Mouse (Mus musculus): Measurements from ENCODE around the gene Coa7.

The Coa7 gene

DNA sequence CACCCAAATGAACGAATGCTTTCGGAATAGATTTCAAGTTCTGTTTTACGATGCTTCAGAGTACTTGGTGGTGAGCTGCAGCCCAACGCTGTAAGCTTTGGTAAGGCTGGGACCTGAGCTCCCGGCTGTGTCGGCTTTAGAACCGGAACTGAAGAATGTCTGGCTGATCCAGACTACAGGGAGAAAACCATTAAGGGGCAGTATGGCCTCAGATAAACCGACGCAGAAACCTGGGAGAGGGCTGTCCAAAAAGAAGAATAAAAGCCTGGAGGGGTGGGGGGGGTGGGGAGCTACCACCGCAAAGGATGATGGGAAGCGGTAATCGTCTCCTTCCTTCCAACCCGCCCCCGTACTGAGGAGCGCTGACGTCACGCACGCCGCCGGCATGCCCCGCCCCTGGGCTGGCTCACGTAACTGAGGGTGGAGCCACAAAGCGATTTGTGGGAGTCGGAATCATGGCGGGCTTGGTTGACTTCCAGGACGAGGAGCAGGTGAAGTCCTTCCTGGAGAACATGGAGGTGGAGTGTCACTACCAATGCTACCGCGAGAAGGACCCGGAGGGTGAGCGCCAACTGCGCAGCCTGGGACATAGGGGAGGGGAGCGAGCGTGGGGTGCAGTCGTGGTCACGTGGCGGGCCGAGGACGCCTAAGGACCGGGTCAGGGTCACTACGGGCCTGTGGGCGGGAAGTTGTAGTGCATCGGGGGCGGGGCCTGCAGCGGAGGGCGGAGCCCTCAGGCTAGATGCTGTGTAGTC is at the start of gene Coa7:
Coa7 (plus strand) TSS at position 411 of the 755 bp plus-strand sequence.
- DNase-seq (ENCODE audit: low spot score), result peak; percentile 96

DNA sequence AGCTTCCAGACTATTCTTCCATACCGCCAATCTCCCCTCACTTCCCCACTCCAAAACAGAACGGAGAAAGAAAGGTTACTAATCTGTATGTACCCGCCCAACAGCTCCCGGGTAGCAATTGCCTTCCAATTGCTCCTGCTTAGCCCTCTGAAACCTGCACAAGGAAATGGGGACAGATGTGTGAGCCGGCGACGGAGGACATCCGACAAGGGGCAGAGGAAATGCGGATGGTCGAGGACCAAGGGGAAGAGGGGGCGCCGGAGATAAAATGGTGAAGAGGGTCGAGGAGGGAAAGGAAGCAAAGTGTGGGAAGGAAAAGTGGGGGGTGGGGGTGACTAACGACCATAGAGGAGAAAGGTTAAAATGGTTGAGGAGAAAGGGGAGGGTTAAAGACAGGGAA is 27.7 kb upstream of the Coa7 start:
- DNase-seq (ENCODE audit: low spot score), result no peak

DNA sequence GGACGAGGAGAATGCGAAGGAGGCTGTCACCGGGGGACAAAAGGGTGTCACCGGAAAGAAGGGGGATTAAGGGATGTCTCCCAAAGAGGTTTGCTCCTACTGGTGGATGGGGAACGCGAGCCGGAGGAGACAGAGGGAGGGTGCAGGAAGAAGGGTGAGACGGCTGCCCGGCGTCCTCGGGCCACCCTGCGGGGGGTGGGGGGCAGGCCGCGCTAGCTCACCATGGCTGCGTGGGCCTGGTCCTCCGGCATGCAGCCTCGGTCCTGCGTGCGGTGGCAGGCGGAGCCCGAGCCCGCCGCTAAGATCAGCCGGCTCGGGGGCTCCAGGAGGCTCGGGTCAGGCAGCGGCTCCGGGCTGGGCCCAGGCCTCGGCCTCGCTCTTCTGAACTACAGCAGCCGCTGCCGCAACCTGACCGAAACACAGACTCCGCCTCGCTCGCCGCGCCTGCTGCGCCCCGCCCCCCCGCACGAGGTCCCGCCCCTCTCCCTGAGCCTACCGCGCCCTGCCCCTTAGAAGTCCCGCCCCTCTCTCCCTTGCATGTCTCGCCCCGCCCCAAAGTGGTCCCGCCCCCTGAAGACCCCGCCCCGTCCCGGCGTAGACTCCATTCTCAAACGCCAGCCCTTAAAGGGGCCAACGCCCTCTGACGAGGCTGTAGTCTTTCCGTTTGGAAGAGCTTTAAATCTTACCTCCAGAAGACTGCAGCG is 27.1 kb upstream of the Coa7 start, which contains the start of gene Zyg11b:
Zyg11b (minus strand) TSS at position 427 of the 704 bp plus-strand sequence.
- peak; percentile 92 for DNase-seq (ENCODE audit: low spot score)

DNA sequence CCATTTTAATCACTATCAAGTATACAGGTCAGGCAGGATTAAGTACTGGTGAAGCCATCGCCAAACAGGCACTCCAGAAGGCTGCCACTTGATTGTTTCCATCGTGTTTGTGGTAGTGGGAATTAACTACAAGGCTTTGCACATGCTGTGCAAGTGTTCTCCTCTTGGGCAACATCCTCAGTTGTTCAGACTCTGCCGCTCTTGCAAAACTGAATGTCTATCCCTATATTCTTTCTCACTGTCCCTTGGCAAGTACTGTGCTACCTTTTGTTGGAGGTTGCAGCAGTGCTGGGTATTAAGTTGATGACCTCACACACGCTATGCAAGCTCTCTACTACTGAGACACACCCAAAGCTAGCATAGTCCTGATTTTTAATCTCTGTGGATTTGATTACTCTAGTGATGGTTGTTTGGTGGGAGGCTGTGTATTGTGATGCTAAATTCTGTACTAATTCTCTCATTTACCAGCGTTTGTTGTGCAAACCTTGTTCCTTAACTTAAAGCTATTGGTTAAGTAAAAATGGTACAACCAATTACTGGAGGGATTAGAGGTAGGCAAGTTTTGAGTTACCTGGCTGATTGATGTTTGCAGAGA is 25.5 kb upstream of the Coa7 start:
- no peak for DNase-seq (ENCODE audit: low spot score)

DNA sequence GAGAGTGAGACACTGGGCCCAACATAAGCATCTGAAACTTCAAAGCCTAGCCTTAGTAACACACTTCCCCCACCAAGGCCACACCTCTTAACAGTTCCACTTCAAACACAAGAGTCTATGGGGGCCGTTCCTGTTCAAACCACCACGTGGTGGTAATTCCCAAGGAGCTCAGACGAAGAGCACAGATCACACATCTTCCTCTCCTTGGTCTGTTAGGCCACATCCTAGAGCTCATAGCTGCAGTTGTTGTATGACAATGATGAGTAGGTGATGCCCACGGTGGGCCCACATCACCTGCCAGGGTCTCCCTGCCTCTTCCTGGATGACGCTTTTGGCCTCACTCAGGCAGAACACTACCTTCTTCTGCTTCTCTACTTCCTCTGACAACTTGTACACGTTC is 17.2 kb upstream of the Coa7 start:
- DNase-seq (ENCODE audit: low spot score), result no peak

DNA sequence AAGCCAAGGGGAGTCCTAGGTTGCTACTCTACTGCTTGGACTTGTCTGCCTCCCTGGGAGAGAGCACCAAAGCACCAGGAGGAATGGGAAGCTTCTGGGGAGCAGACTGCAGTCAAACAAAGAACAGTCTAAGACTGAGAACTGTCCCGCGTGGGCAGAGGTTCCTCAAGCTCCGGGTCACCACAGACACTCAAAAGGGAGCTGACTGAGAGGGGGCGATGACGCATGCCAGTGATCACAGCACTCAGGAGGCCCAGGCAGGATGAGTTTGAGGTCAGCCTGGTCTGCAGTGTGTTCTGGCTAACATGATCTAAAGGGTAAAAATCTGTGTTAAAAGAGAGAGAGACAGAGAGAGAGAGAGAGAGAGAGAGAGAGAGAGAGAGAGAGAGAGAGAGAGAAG is 13.9 kb upstream of the Coa7 start:
- DNase-seq (ENCODE audit: low spot score), result no peak

DNA sequence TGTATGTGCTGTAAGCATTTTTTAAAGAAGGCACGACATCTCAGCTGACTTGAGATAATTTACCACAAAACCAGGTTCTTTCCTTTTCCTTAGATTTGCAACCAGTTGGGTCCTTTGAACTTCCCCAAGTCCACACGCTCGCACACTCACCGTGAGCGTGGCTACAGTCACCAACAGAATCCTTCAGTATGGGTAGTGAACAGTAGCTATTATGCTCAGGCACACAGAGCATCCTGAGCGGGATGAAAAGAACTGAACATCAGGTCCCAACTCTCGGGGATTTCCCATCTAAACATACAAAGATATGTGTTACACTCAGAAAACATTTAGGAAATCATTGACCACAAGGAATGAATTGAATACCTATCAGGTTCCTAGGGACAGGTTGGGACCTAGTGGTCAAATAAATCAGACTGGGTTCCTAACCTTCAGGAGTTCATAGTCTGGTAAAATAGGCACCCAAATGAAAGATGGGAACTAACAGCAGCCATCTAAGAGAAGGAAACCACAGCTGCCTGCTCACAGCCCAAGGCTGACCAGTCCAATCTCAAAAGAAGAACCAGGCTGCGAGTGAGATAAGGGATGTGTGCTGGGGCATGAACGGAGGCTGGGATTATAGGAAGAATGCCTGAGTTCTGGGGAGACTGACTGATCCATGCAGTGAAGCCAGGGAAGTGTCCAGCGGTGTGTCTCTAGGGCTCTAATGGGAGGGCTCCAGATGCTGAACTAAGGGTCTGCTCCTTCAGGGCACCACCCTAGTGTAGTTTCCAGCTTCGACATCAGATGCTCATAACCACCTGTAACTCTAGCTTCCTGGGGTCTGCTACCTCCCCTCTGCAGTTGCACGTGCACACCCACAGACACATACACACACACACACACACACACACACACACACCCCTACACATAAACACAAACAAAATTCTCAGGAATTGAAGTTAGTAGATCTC is 10.0 kb upstream of the Coa7 start:
- DNase-seq (ENCODE audit: low spot score), result no peak

DNA sequence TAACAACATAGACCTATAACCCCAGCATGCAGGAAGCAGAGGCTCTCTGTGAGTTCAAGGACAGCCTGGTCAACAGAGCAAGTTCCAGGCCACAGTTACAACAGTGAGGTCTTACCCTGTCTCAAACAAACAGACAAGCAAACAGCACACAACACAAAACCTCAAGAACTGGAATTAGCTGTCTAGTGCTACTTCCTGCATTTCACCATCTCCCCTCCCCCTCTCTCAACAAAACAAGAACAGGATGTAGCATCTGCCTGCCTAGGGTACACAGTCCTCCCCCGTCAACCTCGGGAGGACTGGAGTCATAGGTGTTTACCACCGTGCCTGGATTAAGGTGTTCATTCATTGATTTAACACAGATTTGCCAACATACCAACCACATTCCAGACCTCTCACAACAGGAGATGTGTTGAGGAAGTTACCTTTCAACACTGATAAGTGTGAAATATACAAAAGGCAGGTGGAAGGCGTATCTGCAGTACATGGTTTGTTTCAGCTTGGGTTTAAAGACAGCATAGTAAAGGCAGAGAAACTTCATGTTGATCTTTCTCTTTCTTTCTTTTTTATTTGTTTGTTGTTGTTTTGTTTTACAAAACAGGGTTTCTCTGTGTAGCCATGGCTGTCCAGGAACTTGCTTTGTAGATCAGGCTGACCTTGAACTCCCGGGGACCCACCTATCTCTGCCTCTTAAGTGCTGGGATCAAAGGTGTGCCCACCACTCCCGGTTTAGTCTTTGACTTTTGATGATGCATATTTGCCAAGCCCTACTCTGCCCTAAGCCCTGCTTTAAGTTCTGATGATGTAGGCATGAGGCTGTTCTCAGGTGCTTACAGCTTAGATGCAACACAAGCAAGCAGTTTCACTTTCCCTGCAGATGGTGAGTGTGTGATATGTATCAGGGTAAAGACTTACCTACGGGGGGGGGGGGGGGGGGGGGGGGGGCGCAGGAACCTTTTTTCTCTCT is 9.0 kb upstream of the Coa7 start:
- DNase-seq (ENCODE audit: low spot score), result no peak

DNA sequence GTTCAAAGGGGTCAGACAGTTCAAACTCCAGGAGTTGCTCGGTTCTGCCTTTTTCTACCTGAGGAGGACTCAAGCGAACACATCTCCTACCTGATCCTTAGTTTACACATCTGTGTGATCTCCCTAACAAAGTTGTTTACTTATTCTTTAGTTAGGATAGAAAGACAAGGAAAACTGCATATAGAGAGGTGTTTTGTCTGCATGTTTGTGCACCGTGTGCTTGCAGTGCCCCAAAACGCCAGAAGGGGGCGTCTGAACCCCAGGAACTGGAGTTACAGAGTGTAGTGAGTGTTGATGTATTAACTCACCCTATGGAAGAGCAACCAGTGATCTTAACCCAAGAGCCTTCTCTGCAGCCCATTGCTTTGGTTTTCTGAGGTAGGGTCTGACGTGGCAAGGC is 8.2 kb upstream of the Coa7 start:
- no peak for DNase-seq (ENCODE audit: low spot score)

DNA sequence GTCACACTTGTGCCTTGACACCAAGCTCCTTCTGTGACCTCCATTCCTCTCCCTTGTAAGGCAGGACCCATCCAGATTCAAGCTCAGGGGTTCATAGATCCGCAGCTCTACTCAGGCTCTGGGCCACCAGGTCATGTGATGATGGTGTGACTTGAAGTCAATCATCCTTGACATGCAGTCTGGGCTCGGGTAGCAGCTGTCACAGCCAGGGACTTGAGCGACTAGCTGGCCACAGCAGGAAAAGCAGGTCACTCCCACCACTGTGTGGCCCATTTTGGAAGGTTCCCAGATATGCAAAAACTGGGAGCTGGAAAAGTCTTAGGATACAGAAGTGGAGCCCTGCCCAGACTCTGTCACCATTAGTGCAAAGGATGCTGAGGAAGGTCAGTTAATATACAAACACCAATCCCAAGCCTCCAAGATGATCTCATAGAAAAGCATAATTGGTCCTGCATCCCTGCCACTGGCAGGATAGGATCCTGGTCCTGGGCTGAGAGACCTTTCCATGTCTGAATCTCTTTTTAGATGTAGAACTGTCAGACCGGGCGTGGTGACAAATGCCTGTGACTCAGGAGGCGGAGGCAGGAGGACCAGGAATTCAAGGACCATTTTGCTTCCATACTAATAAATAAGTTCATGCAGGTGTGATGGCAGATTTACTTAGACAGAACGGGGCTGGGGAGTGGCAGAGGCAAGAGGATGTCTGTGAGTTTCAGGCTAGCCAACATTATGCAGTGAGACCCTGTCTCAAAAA is 7.1 kb upstream of the Coa7 start:
- no peak for DNase-seq (ENCODE audit: low spot score)

DNA sequence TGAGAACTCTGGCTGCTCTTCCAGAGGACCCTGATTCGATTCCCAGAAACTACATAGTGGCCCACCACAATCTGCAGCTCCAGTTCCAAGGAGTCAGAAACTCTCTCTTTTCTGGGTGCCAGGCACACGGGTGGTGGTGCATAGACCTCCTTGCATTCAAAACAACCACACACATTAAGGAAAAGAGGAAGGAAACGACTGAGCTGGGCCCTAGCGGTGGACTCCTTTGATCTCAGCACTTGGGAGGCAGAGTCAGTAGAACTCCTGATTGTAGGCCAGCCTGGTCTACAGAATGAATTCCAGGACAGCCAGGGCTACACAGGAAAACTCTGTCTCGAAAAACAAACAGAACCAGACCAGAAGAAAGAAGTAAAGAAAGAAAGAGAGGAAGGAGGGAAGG is 4.4 kb upstream of the Coa7 start:
- DNase-seq (ENCODE audit: low spot score), result no peak

DNA sequence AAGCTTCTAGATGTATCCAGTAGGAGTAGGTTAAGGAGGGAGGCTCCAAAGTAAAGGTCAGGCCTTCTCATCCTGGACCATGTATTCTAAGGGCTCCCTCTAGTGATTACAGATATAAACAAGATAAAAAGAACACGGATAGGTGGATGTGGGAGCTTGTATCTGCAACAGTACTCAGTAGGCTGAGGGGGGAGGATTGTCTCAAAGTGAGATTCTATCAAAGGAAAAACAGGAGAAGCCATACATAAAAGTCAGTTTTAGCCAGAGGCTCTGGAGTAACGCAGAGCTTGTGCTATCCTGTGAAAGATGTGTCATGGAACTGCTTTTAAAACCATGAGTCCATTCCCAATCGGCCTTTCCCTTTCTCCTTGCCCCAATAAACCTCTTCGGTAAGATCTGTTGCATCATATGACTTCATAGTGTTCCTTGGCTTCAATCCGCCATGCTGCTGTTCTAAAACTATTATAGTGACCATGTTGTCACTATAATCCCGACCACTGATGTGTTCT is 815 bp upstream of the Coa7 start:
- DNase-seq (ENCODE audit: low spot score), result no peak

DNA sequence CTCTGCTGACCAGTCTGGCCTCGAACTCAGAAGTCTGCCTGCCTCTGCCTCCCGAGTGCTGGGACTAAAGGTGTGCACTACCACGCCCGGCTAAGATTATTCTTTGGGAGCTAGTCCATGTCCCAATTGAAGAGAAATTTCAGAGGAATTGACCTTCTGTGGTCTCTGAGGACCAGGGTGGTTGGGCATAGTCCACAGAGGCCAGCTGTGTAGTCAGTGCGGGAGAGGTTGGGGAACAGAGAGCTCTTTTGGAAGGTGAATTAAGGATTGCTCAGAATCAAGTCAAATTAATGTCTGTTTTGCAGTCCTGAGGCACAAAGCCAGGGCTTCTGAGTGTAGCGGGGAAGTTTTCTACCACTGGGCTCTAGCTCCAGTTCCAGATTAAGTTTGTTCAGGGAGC is 1.9 kb downstream of the Coa7 start:
- DNase-seq (ENCODE audit: low spot score), result no peak

DNA sequence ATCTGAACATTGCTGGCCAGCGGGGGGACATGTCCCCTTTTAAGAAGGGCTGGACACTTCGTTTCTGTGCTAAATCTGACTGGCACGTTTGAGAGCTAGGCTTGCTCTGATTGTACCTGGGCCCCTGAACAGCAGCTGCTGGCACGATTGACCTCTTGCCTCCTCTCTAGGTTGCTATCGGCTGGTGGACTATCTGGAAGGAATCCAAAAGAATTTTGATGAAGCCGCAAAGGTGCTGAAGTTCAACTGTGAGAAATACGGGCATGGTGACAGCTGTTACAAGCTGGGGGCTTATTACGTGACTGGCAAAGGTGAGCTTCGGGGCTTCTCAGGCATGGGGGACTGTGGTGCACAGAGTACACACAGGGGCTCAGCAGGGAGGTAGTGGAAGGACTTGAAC is 4.1 kb downstream of the Coa7 start:
- DNase-seq (ENCODE audit: low spot score), result no peak

DNA sequence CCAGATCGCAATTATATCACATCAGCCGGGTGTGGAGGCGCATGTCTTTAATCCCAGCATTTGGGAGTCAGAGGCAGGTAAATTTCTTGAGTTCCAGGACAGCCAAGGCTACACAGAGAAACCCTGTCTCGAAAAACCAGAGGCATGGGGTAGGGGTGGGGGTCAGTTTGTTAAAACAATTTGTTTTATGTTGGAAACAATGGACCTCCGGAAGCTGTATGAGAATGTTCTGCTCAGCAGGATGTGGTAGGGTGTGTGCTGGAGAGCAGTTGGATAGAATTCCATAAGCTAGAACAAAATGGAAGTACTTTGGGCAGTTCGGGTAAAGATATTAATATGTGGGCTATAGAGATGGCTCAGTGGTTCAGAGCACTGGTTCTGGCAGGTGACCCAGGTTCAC is 7.5 kb downstream of the Coa7 start:
- no peak for DNase-seq (ENCODE audit: low spot score)

DNA sequence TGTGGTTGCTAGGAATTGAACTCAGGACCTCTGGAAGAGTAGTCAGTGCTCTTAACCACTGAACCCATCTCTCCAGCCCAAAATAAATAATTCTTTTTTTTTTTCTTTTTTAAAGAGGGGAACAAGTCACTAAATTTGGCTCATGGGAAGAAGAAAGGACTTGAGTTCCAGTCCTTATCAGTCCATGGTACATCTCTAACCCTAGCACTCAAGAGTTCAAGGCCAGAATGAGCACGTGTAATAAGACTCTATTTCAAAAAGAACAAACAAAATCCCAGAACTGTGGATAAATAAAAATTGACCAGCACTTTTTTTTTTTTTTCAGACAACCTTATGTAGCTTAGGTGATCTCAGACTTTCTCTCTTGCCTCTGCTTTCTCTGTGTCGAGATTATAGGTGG is 8.8 kb downstream of the Coa7 start:
- DNase-seq (ENCODE audit: low spot score), result no peak

DNA sequence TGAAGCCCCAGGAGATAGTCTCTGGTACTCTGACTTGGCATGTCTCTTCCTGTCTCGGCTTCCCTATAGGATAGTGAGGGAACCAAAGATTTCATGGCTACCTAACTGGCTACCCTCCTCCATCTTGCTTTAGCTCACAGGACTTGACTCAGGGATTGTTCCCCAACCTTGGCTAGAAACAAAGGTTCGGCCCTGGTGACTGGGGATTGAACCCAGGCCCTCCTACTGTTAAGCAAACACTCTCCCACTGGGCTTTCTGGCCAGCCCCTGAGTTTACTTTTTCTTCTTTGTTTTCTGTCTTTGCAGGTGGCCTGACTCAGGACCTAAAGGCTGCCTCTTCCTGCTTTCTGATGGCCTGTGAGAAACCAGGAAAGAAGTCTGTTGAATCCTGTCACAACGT is 9.9 kb downstream of the Coa7 start:
- no peak for DNase-seq (ENCODE audit: low spot score)

DNA sequence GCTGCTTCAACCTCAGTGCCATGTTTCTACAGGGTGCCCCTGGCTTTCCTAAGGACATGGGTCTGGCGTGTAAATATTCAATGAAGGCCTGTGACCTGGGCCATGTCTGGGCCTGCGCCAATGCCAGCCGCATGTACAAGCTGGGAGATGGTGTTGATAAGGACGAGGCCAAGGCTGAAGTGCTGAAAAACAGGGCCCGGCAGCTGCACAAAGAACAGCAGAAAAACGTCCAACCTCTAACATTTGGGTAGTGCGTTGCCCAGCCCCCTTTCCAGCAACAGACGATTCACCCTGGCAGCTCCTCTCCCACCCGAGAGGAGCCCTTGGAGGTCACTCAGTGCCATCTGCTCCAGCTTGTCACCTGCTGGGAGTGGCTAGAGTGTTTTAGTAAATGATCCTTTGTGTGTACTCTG is 10.4 kb downstream of the Coa7 start:
- no peak for DNase-seq (ENCODE audit: low spot score)

DNA sequence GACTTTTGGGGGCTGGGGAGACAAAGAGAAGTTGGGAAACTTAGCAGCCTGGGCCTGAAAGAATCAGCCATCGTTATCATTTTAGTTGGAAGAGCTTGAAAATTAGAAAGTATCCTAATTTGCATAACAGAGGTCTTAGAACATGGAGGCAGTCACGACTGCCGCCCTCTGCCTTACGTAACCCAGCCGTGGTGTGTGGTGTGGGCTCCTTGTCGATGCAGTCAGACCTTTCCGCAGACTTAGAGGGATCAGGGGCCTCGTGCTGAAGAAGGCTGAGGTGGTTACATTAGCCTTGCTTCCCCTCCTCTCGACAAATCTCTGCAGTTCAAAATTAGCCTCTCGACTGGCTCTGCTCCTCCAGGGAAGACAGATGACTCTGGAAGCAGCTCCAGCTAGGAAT is 10.9 kb downstream of the Coa7 start:
- no peak for DNase-seq (ENCODE audit: low spot score)

DNA sequence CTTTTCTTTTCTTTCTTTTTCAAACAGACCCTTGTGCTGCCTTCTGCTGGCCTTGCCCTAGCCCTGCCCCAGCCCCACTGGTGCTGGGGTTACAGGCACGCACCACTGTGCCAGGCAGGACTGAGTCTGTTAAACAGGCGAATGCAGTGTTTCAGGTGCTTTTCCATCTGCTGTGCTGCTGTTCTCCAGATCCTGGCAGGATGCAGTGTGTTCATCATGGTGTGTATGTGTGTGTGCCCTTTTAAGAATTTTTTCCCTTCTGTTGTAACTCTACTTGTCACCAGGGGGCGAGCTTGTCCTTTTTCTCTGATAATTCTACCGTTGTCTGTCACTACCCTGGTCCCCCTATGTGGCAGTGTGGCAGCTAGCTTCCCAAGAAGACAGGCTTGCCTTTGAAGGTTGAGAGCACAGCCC is 11.3 kb downstream of the Coa7 start:
- DNase-seq (ENCODE audit: low spot score), result peak; percentile 52

All from c-Kit-positive CD71-positive TER-119-positive erythroid progenitor cells, embryonic 14.5 days (primary cell).